Mouse (Mus musculus) left cerebral cortex, postnatal 36 days (tissue): ENCODE data around the gene Rybp. TPM values are rescaled to one million over a fixed set of nuclear protein-coding genes. Genes with fewer than 3 reads are reported as not detected.

Source experiments
- DNase-seq, 2 experiments: peaks; one replicate each; pipeline ENCODE4 v3.0.0; 2021 to 2022; ENCODE audit warnings: low spot score in 2 of 2, mixed read lengths in 1 of 2
- intact Hi-C: fragments of 180-260 bp; cut with DNase I; formaldehyde crosslinking; loops from one replicate; pipeline ENCODE4 v1.15.1; 2025
- total RNA-seq, 2 experiments: library from RNA; stranded (reverse); gene quantifications; 2 replicates each; pipeline ENCODE4 v1.2.3; 2021

Gene Rybp
- total RNA-seq, 2 experiments from 2014 or later = 53.7 to 54.9 TPM

- intact Hi-C loops = no loop called here
- no peak for DNase-seq
Measured at GRCm38 (mm10) chr6:100197102-100197501, 90.2 kb downstream of the Rybp start.

GRCm38 (mm10) chr6:100195870-100196409 lies 91.3 kb downstream of the Rybp start:
- no peak for DNase-seq
- intact Hi-C loops = no loop called here

GRCm38 (mm10) chr6:100195091-100195490 lies 92.2 kb downstream of the Rybp start:
- intact Hi-C loops = no loop called here
- no peak for DNase-seq

GRCm38 (mm10) chr6:100193760-100194159 lies 93.5 kb downstream of the Rybp start:
- intact Hi-C loops = no loop called here

GRCm38 (mm10) chr6:100192691-100193229 lies 94.5 kb downstream of the Rybp start:
- intact Hi-C loops = no loop called here

More at GRCm38 (mm10) chr6:100193760-100194159, 93.5 kb downstream of the Rybp start:
- no peak for DNase-seq

GRCm38 (mm10) chr6:100190803-100191559 lies 96.3 kb downstream of the Rybp start:
- DNase-seq = no peak
- intact Hi-C loops = no loop called here

More at GRCm38 (mm10) chr6:100192691-100193229, 94.5 kb downstream of the Rybp start:
- DNase-seq = no peak

- intact Hi-C loops = no loop called here
- no peak for DNase-seq
Measured at GRCm38 (mm10) chr6:100190310-100190709, 97.0 kb downstream of the Rybp start.

- intact Hi-C loops = no loop called here
- no peak for DNase-seq
Measured at GRCm38 (mm10) chr6:100188883-100189743, 98.2 kb downstream of the Rybp start.

- no peak for DNase-seq
- intact Hi-C loops = no loop called here
Measured at GRCm38 (mm10) chr6:100187821-100188220, 99.5 kb downstream of the Rybp start.

- no peak for DNase-seq
- intact Hi-C loops = no loop called here
Measured at GRCm38 (mm10) chr6:100186789-100187188, 100.5 kb downstream of the Rybp start.

- intact Hi-C loops = no loop called here
- DNase-seq = no peak
Measured at GRCm38 (mm10) chr6:100185524-100185923, 101.8 kb downstream of the Rybp start.

- intact Hi-C loops = no loop called here
Measured at GRCm38 (mm10) chr6:100183344-100183743, 103.9 kb downstream of the Rybp start.

GRCm38 (mm10) chr6:100180883-100181262 lies 106.4 kb downstream of the Rybp start:
- intact Hi-C loops = no loop called here
- no peak for DNase-seq

More at GRCm38 (mm10) chr6:100183344-100183743, 103.9 kb downstream of the Rybp start:
- DNase-seq = no peak

GRCm38 (mm10) chr6:100180213-100180882 lies 106.9 kb downstream of the Rybp start:
- DNase-seq = no peak
- intact Hi-C loops = no loop called here

- DNase-seq = no peak
- intact Hi-C loops = no loop called here
Measured at GRCm38 (mm10) chr6:100178830-100179229, 108.5 kb downstream of the Rybp start.
